Mouse (Mus musculus): ENCODE results near the gene Ugt1a8. TPM values are rescaled to one million over a fixed set of nuclear protein-coding genes. Genes with fewer than 3 reads are reported as not detected.
"Not testable (repeated sequence)": the region's sequence is repeated elsewhere in the genome, so short reads cannot be mapped to it uniquely, and the experiment has no call there.

The Ugt1a8 gene
- 4.0 and 4.6 TPM in 2 replicates for total RNA-seq (2014; rRNA removed)
- 0.07 and 0.11 TPM in 2 replicates for polyA plus RNA-seq (2012; rRNA removed)

- no peak for TF ChIP-seq POLR2A (IDR thresholded peaks at IDR 0.05; ENCODE audit: extremely low read depth, insufficient read depth, low read length)
- no peak for TF ChIP-seq CTCF (IDR thresholded peaks at IDR 0.05; ENCODE audit: low read depth, low read length)
- Histone ChIP-seq H3K4me1 (ENCODE audit: control insufficient read depth, insufficient read depth, low read length) (peaks cover 4% of the 10 kb centered on the region), H3K27ac (replicated peaks; ENCODE audit: insufficient read depth, low read depth, low read length) (no peak within 1 kb of the TSS), H3K79me2 (ENCODE audit: control insufficient read depth, insufficient read depth, low read length) (peaks cover 14% of the 10 kb centered on the region), H3K4me3 (ENCODE audit: insufficient read depth, low read depth, low read length) (no peak within 1 kb of the TSS), H3K27me3 (ENCODE audit: control insufficient read depth, insufficient read depth, low read length) (no peaks in the 10 kb centered on the region), H3K9ac (ENCODE audit: low read depth, low read length) (no peak within 1 kb of the TSS), H3K36me3 (ENCODE audit: control insufficient read depth, insufficient read depth, low read length) (peaks cover 6% of the 10 kb centered on the region; the same call in 1 of the 2 replicates)
- WGBS = 50% methylated on average over 3 of the region's 3 CpGs
- no peak for DNase-seq (ENCODE audit: extremely low read depth, low read depth, low spot score)
Measured at GRCm38 (mm10) chr1:88087513-88087912, at the start of gene Ugt1a8. Gene Ugt1a8, plus strand, starts transcription at chr1:88087813.

GRCm38 (mm10) chr1:88043044-88043443 lies 44.6 kb upstream of the Ugt1a8 start:
- not testable (repeated sequence) for H3K36me3 ChIP-seq (ENCODE audit: control insufficient read depth, insufficient read depth, low read length); H3K27ac ChIP-seq (replicated peaks; ENCODE audit: insufficient read depth, low read depth, low read length); H3K4me1 ChIP-seq (ENCODE audit: control insufficient read depth, insufficient read depth, low read length); H3K4me3 ChIP-seq (ENCODE audit: insufficient read depth, low read depth, low read length); DNase-seq (ENCODE audit: extremely low read depth, low read depth, low spot score); H3K9ac ChIP-seq (ENCODE audit: low read depth, low read length); H3K27me3 ChIP-seq (ENCODE audit: control insufficient read depth, insufficient read depth, low read length); H3K79me2 ChIP-seq (ENCODE audit: control insufficient read depth, insufficient read depth, low read length)
- 20% methylated on average over 1 of the region's 2 CpGs for WGBS

GRCm38 (mm10) chr1:88044832-88045437 lies 42.7 kb upstream of the Ugt1a8 start:
- H3K36me3 ChIP-seq (ENCODE audit: control insufficient read depth, insufficient read depth, low read length); H3K9ac ChIP-seq (ENCODE audit: low read depth, low read length); H3K27me3 ChIP-seq (ENCODE audit: control insufficient read depth, insufficient read depth, low read length); H3K4me3 ChIP-seq (ENCODE audit: insufficient read depth, low read depth, low read length); H3K79me2 ChIP-seq (ENCODE audit: control insufficient read depth, insufficient read depth, low read length): not testable (repeated sequence)
- DNase-seq (ENCODE audit: extremely low read depth, low read depth, low spot score) = peak; percentile 92
- WGBS = 11% methylated on average over 4 of the region's 5 CpGs
- peaks cover 12% of the 10 kb centered on the region for H3K4me1 ChIP-seq (ENCODE audit: control insufficient read depth, insufficient read depth, low read length)
- peak overlapping the region; percentile 74; the same call in 1 of the 2 replicates for H3K27ac ChIP-seq (replicated peaks; ENCODE audit: insufficient read depth, low read depth, low read length)

GRCm38 (mm10) chr1:88047408-88047807 lies 40.2 kb upstream of the Ugt1a8 start:
- not testable (repeated sequence) for H3K4me3 ChIP-seq (ENCODE audit: insufficient read depth, low read depth, low read length); H3K27ac ChIP-seq (replicated peaks; ENCODE audit: insufficient read depth, low read depth, low read length); H3K27me3 ChIP-seq (ENCODE audit: control insufficient read depth, insufficient read depth, low read length); H3K9ac ChIP-seq (ENCODE audit: low read depth, low read length); H3K36me3 ChIP-seq (ENCODE audit: control insufficient read depth, insufficient read depth, low read length); H3K79me2 ChIP-seq (ENCODE audit: control insufficient read depth, insufficient read depth, low read length)
- peak; percentile 34 for DNase-seq (ENCODE audit: extremely low read depth, low read depth, low spot score)
- H3K4me1 ChIP-seq (ENCODE audit: control insufficient read depth, insufficient read depth, low read length) = peaks cover 17% of the 10 kb centered on the region
- 85% methylated on average over 2 of the region's 2 CpGs for WGBS

GRCm38 (mm10) chr1:88055088-88055487 lies 32.5 kb upstream of the Ugt1a8 start, which contains the start of gene Ugt1a10:
Gene Ugt1a10, plus strand, starts transcription at chr1:88055388.
- H3K36me3 ChIP-seq (ENCODE audit: control insufficient read depth, insufficient read depth, low read length) = no peaks in the 10 kb centered on the region
- H3K27ac ChIP-seq (replicated peaks; ENCODE audit: insufficient read depth, low read depth, low read length) = no peak within 1 kb of the TSS
- no peaks in the 10 kb centered on the region; the same call in 1 of the 2 replicates for H3K79me2 ChIP-seq (ENCODE audit: control insufficient read depth, insufficient read depth, low read length)
- no peak within 1 kb of the TSS for H3K4me3 ChIP-seq (ENCODE audit: insufficient read depth, low read depth, low read length)
- H3K9ac ChIP-seq (ENCODE audit: low read depth, low read length) = no peak within 1 kb of the TSS
- DNase-seq (ENCODE audit: extremely low read depth, low read depth, low spot score) = no peak
- TF ChIP-seq CTCF (IDR thresholded peaks at IDR 0.05; ENCODE audit: low read depth, low read length) (no peak), POLR2A (IDR thresholded peaks at IDR 0.05; ENCODE audit: extremely low read depth, insufficient read depth, low read length) (no peak)
- 38% methylated on average over 1 of the region's 1 CpGs for WGBS
- peaks cover 9% of the 10 kb centered on the region for H3K4me1 ChIP-seq (ENCODE audit: control insufficient read depth, insufficient read depth, low read length)
- H3K27me3 ChIP-seq (ENCODE audit: control insufficient read depth, insufficient read depth, low read length) = no peaks in the 10 kb centered on the region

- not testable (repeated sequence) for H3K36me3 ChIP-seq (ENCODE audit: control insufficient read depth, insufficient read depth, low read length); H3K4me3 ChIP-seq (ENCODE audit: insufficient read depth, low read depth, low read length); DNase-seq (ENCODE audit: extremely low read depth, low read depth, low spot score); H3K9ac ChIP-seq (ENCODE audit: low read depth, low read length); H3K4me1 ChIP-seq (ENCODE audit: control insufficient read depth, insufficient read depth, low read length); H3K27ac ChIP-seq (replicated peaks; ENCODE audit: insufficient read depth, low read depth, low read length); H3K27me3 ChIP-seq (ENCODE audit: control insufficient read depth, insufficient read depth, low read length); H3K79me2 ChIP-seq (ENCODE audit: control insufficient read depth, insufficient read depth, low read length)
- 22% methylated on average over 1 of the region's 2 CpGs for WGBS
Measured at GRCm38 (mm10) chr1:88066472-88067102, 21.0 kb upstream of the Ugt1a8 start.
